Mouse (Mus musculus): ENCODE measurements around the gene Cenpx. TPM values are rescaled to one million over a fixed set of nuclear protein-coding genes. Genes with fewer than 3 reads are reported as not detected.
"Not testable (repeated sequence)": the region's sequence is repeated elsewhere in the genome, so short reads cannot be mapped to it uniquely, and the experiment has no call there.

Gene Cenpx
- polyA plus RNA-seq (2015; fragmentation: Nextera tagmentation; extraction: Ambion mirVana) = 106 and 107 TPM in 2 replicates

- Histone ChIP-seq H3K4me1 (ENCODE audit: control insufficient read depth, insufficient read depth, low read depth, low read length) (peaks cover 19% of the 10 kb centered on the region), H3K4me2 (ENCODE audit: low read length) (peak within 1 kb of the TSS; percentile 99), H3K27me3 (replicated peaks; ENCODE audit: control insufficient read depth, insufficient read depth, low read length) (no peaks in the 10 kb centered on the region), H3K36me3 (ENCODE audit: control insufficient read depth, insufficient read depth, low read length) (peaks cover 13% of the 10 kb centered on the region), H3K27ac (ENCODE audit: low read depth, low read length) (peak within 1 kb of the TSS; percentile 83), H3K9me3 (ENCODE audit: control insufficient read depth, low read length) (no peaks in the 10 kb centered on the region), H3K4me3 (ENCODE audit: low read length) (peak within 1 kb of the TSS; percentile 68), H3K9ac (ENCODE audit: low read depth, low read length) (peak within 1 kb of the TSS; percentile 78)
- ATAC-seq = peak; percentile 98
- WGBS = 2% methylated on average over 53 of the region's 53 CpGs
Measured at GRCm38 (mm10) chr11:120713580-120714518, at the start of gene Cenpx, which contains the start of gene Lrrc45. Gene Cenpx (minus strand): TSS chr11:120713738. Gene Lrrc45 (plus strand): TSS chr11:120713925.

GRCm38 (mm10) chr11:120762672-120763041 lies 49.1 kb upstream of the Cenpx start, which contains the start of gene Hmga1b:
Gene Hmga1b (plus strand): TSS chr11:120762794.
- not testable (repeated sequence) for H3K4me1 ChIP-seq (ENCODE audit: control insufficient read depth, insufficient read depth, low read depth, low read length); H3K27me3 ChIP-seq (replicated peaks; ENCODE audit: control insufficient read depth, insufficient read depth, low read length); H3K36me3 ChIP-seq (ENCODE audit: control insufficient read depth, insufficient read depth, low read length); H3K4me2 ChIP-seq (ENCODE audit: low read length); ATAC-seq; H3K9ac ChIP-seq (ENCODE audit: low read depth, low read length); H3K27ac ChIP-seq (ENCODE audit: low read depth, low read length); H3K4me3 ChIP-seq (ENCODE audit: low read length)
- peaks cover 11% of the 10 kb centered on the region for H3K9me3 ChIP-seq (ENCODE audit: control insufficient read depth, low read length)
- 18% methylated on average over 14 of the region's 14 CpGs for WGBS

DNA sequence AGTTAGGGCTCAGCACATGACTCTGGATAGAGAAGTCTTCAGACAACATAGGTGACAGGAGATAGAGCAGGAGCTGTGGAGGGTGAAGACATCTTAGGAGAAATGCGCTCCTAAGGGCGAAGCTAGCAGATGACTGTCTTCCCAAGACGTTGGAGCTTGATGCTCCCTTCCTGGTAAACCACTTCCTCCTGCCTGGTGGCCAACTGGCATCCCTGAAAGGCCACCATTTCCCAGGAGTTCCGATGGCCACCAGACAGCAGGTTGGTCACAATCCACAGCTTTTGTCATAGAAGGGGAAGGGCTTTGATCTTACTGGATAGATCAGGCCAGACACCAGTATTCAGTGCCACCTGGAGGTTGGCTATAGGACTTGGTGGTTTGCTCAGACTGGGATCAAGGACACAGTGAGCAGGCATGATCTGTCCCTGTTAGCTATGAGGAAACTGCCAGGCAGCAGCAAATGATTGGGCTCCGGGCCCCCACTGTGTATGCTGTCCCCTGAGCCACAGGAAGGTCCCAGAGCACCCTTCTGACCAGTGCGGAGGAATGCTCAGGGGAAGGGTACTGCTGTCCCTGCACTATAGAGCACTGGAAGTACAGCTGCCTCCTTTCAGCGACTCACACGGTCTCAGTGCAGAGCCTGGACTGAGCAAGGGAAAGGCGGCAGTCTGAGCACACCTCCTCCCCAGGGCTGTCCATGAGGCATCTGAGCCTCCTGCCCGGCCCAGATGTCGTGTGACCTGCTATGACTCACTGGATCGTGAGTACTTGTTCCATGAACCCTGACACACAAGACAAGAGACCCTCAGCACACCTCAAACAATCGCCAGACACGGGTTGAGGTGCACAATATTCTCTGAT lies 48.5 kb upstream of the Cenpx start:
- H3K4me3 ChIP-seq (ENCODE audit: low read length) = no peak overlapping the region
- no peak overlapping the region for H3K9ac ChIP-seq (ENCODE audit: low read depth, low read length)
- 75% methylated on average over 14 of the region's 14 CpGs for WGBS
- no peak overlapping the region for H3K4me2 ChIP-seq (ENCODE audit: low read length)
- no peak overlapping the region for H3K27ac ChIP-seq (ENCODE audit: low read depth, low read length)
- H3K9me3 ChIP-seq (ENCODE audit: control insufficient read depth, low read length) = peaks cover 12% of the 10 kb centered on the region
- no peaks in the 10 kb centered on the region; the same call in none of the 2 replicates for H3K27me3 ChIP-seq (replicated peaks; ENCODE audit: control insufficient read depth, insufficient read depth, low read length)
- ATAC-seq = no peak
- no peaks in the 10 kb centered on the region for H3K36me3 ChIP-seq (ENCODE audit: control insufficient read depth, insufficient read depth, low read length)
- H3K4me1 ChIP-seq (ENCODE audit: control insufficient read depth, insufficient read depth, low read depth, low read length) = no peaks in the 10 kb centered on the region

DNA sequence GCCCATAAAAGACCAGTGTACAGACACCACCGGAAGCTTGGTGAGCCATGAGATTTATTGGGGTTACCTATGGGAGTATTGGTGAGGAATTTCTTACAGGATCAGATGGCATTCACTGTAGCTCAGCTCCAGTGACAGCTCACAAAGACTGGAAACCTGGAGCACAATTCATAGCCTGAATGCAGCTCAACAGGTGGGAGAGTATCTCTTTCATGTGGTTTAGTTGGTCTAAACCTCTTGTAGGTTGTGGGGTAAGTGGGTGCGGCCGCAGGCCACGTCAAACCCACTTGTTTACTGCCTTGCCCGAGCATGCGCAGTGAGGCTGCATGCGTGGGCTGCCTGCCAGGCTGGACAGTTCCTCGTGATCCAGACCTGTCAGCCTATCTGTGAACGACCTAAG lies 46.7 kb upstream of the Cenpx start:
- Histone ChIP-seq H3K36me3 (ENCODE audit: control insufficient read depth, insufficient read depth, low read length) (no peaks in the 10 kb centered on the region), H3K9ac (ENCODE audit: low read depth, low read length) (no peak overlapping the region), H3K4me1 (ENCODE audit: control insufficient read depth, insufficient read depth, low read depth, low read length) (no peaks in the 10 kb centered on the region), H3K27me3 (replicated peaks; ENCODE audit: control insufficient read depth, insufficient read depth, low read length) (no peaks in the 10 kb centered on the region; the same call in none of the 2 replicates), H3K4me2 (ENCODE audit: low read length) (no peak overlapping the region), H3K9me3 (ENCODE audit: control insufficient read depth, low read length) (peaks cover 12% of the 10 kb centered on the region), H3K27ac (ENCODE audit: low read depth, low read length) (no peak overlapping the region), H3K4me3 (ENCODE audit: low read length) (no peak overlapping the region)
- ATAC-seq = no peak
- WGBS = 90% methylated on average over 9 of the region's 9 CpGs

DNA sequence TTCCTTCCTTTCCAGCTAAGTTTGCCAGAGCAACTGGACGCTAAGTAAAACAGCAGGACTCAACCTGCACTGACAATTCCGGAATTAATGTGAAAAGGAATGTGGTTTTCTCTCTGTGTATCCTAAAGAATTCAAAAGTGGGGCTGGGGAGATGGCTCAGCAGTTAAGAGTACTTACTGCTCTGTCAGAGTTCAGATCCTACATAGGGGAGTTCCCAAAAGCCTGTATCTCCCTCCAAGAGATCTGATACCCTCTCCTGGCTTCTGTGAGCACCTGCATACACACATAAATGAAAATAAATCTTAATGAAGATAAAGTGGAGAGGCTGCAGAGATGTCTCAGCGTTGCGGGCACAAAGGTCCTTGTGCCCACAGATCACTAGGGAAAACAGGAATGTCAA lies 38.1 kb upstream of the Cenpx start:
- WGBS = 75% methylated on average over 4 of the region's 4 CpGs
- Histone ChIP-seq H3K27ac (ENCODE audit: low read depth, low read length) (no peak overlapping the region), H3K4me3 (ENCODE audit: low read length) (no peak overlapping the region), H3K9me3 (ENCODE audit: control insufficient read depth, low read length) (no peaks in the 10 kb centered on the region), H3K36me3 (ENCODE audit: control insufficient read depth, insufficient read depth, low read length) (no peaks in the 10 kb centered on the region), H3K4me2 (ENCODE audit: low read length) (no peak overlapping the region), H3K9ac (ENCODE audit: low read depth, low read length) (no peak overlapping the region), H3K27me3 (replicated peaks; ENCODE audit: control insufficient read depth, insufficient read depth, low read length) (no peaks in the 10 kb centered on the region), H3K4me1 (ENCODE audit: control insufficient read depth, insufficient read depth, low read depth, low read length) (no peaks in the 10 kb centered on the region)
- no peak for ATAC-seq

- Histone ChIP-seq H3K4me2 (ENCODE audit: low read length) (no peak overlapping the region), H3K9me3 (ENCODE audit: control insufficient read depth, low read length) (no peaks in the 10 kb centered on the region), H3K4me1 (ENCODE audit: control insufficient read depth, insufficient read depth, low read depth, low read length) (no peaks in the 10 kb centered on the region), H3K27me3 (replicated peaks; ENCODE audit: control insufficient read depth, insufficient read depth, low read length) (no peaks in the 10 kb centered on the region), H3K4me3 (ENCODE audit: low read length) (no peak overlapping the region), H3K27ac (ENCODE audit: low read depth, low read length) (no peak overlapping the region), H3K36me3 (ENCODE audit: control insufficient read depth, insufficient read depth, low read length) (no peaks in the 10 kb centered on the region), H3K9ac (ENCODE audit: low read depth, low read length) (no peak overlapping the region)
- no peak for ATAC-seq
- WGBS = 61% methylated on average over 8 of the region's 8 CpGs
Measured at GRCm38 (mm10) chr11:120749430-120749829, 35.9 kb upstream of the Cenpx start.

DNA sequence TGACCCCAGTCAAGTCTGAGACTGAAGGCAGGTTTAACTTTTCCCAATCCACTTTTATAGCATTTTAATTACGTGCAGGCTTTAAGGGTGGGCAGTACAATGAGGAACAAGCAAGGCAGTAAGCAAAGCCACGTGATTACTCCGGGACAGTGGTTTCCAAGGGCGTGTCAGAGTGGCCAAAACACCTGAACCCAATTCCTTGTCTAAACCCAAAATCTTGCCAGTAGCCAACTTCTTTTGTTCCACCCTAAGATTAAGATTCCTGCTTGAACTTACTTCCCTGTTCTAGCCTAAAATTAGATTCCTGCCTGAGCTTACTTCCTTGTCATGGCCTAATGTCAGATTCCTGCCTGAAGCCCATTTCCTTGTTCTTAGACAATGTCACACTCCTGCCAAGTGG lies 34.4 kb upstream of the Cenpx start:
- Histone ChIP-seq H3K9ac (ENCODE audit: low read depth, low read length) (no peak overlapping the region), H3K9me3 (ENCODE audit: control insufficient read depth, low read length) (no peaks in the 10 kb centered on the region), H3K27ac (ENCODE audit: low read depth, low read length) (no peak overlapping the region), H3K4me2 (ENCODE audit: low read length) (no peak overlapping the region), H3K36me3 (ENCODE audit: control insufficient read depth, insufficient read depth, low read length) (no peaks in the 10 kb centered on the region), H3K27me3 (replicated peaks; ENCODE audit: control insufficient read depth, insufficient read depth, low read length) (no peaks in the 10 kb centered on the region), H3K4me1 (ENCODE audit: control insufficient read depth, insufficient read depth, low read depth, low read length) (no peaks in the 10 kb centered on the region), H3K4me3 (ENCODE audit: low read length) (no peak overlapping the region)
- 88% methylated on average over 4 of the region's 4 CpGs for WGBS
- no peak for ATAC-seq

GRCm38 (mm10) chr11:120744121-120744701 lies 30.7 kb upstream of the Cenpx start:
- H3K4me3 ChIP-seq (ENCODE audit: low read length) = no peak overlapping the region
- no peaks in the 10 kb centered on the region for H3K9me3 ChIP-seq (ENCODE audit: control insufficient read depth, low read length)
- H3K4me2 ChIP-seq (ENCODE audit: low read length) = no peak overlapping the region
- no peaks in the 10 kb centered on the region for H3K36me3 ChIP-seq (ENCODE audit: control insufficient read depth, insufficient read depth, low read length)
- H3K4me1 ChIP-seq (ENCODE audit: control insufficient read depth, insufficient read depth, low read depth, low read length) = no peaks in the 10 kb centered on the region
- 78% methylated on average over 7 of the region's 7 CpGs for WGBS
- no peaks in the 10 kb centered on the region for H3K27me3 ChIP-seq (replicated peaks; ENCODE audit: control insufficient read depth, insufficient read depth, low read length)
- no peak overlapping the region for H3K9ac ChIP-seq (ENCODE audit: low read depth, low read length)
- ATAC-seq = no peak
- H3K27ac ChIP-seq (ENCODE audit: low read depth, low read length) = no peak overlapping the region
